Mouse (Mus musculus) bone marrow, adult 2 months (tissue): ENCODE results near the gene Mettl8. TPM values are rescaled to one million over a fixed set of nuclear protein-coding genes. Genes with fewer than 3 reads are reported as not detected.

Experiments
- H3K27ac ChIP-seq: fragments of 200-500 bp; 2 replicates; pipeline ENCODE4 v1.5.1; 2012; ENCODE audit warnings: low read depth, mild to moderate bottlenecking, control low read depth, inconsistent platforms, low read length; ENCODE audit not compliant: control insufficient read depth, poor library complexity, insufficient read depth
- H3K4me1 ChIP-seq: fragments of 200-500 bp; 2 replicates; pipeline ENCODE4 v1.6.1; 2011; ENCODE audit warnings: low read length; ENCODE audit not compliant: control insufficient read depth, insufficient read depth
- H3K4me3 ChIP-seq: fragments of 200-500 bp; replicated peaks from 2 replicates; pipeline ENCODE3; 2011; ENCODE audit warnings: mild to moderate bottlenecking, low read depth, low read length, control low read depth; ENCODE audit not compliant: control insufficient read depth
- CTCF ChIP-seq: fragments of 200-500 bp; IDR thresholded peaks from 2 replicates; pipeline ENCODE4 v1.5.1; 2011; ENCODE audit warnings: low read length, control low read depth; ENCODE audit not compliant: control insufficient read depth, insufficient read depth
- POLR2A ChIP-seq: fragments of 200-500 bp; IDR thresholded peaks from 2 replicates; pipeline ENCODE4 v1.6.1; 2011; ENCODE audit warnings: low read depth, mild to moderate bottlenecking, control low read depth, low read length, borderline replicate concordance; ENCODE audit not compliant: control insufficient read depth
- WGBS: fragments of 180-500 bp; shearing (Covaris S2); methylation state at CpG from one replicate; pipeline ENCODE4 v1.1.7; 2018; 5-methylcytosine and 5-hydroxymethylcytosine counted together
- polyA plus RNA-seq: library from polyadenylated mRNA; stranded (reverse); fragments of >200 nt; gene quantifications from 2 replicates; pipeline ENCODE4 v1.2.4, GENCODE M21; 2011; ENCODE audit warnings: low replicate concordance; ENCODE audit not compliant: missing spikeins, insufficient read depth, insufficient read length

The Mettl8 gene
- polyA plus RNA-seq, 1 experiment: 25.7 TPM

DNA sequence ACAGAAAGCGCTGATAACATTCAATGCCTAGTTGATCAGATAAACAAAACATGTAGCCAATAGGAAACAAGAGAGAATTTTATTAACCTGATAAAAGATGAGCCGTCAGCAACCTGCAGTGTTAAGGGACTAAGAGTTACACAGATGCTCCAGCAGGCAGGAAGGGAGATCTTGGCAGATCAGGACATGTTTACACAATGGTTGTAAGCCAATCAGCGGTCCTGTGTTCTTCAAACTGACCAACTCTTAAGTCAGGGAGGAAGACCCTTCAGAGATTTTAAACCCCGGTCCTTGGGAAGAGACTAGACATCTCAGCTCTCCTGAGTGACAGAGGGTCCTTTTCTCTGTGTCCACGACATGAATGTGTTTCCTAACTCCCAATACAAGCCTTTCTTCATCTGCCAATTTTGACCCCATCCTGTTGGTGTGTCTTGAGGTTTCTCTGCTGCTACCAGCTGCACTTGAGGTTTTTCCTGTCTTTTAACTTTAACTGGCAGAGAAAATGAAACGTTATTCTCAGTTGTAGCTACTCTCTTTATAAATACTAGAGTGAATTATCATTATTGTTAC lies 8.5 kb downstream of the Mettl8 start:
- Histone ChIP-seq H3K4me1 (no peaks in the 10 kb centered on the region; the same call in 1 of the 2 replicates), H3K27ac (no peak overlapping the region), H3K4me3 (no peak overlapping the region)
- TF ChIP-seq POLR2A: no peak
- no peak for TF ChIP-seq CTCF
- WGBS: 29% methylated on average over 6 of the region's 6 CpGs

DNA sequence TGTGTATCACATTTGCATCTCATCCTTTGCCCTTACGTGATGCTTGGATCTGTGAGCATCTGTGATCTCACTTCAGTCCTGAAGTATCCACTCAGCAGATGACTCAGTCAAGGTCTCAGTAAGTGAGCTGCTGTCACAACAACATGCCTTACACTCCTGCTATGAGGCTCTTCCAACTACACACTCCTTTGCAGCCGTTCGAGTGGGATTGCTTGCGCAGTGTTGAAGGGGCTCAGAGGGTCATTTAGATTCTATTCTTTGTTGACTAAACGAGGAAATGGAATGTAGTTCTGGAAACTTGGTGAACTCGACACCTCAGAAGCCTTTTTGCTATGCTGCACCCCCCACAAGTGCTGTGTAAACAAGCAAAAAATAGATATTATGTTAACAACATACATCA lies 9.2 kb downstream of the Mettl8 start:
- WGBS: 82% methylated on average over 6 of the region's 6 CpGs
- no peak overlapping the region for H3K27ac ChIP-seq
- no peaks in the 10 kb centered on the region; the same call in 1 of the 2 replicates for H3K4me1 ChIP-seq
- no peak overlapping the region for H3K4me3 ChIP-seq
- TF ChIP-seq CTCF (no peak), POLR2A (no peak)

DNA sequence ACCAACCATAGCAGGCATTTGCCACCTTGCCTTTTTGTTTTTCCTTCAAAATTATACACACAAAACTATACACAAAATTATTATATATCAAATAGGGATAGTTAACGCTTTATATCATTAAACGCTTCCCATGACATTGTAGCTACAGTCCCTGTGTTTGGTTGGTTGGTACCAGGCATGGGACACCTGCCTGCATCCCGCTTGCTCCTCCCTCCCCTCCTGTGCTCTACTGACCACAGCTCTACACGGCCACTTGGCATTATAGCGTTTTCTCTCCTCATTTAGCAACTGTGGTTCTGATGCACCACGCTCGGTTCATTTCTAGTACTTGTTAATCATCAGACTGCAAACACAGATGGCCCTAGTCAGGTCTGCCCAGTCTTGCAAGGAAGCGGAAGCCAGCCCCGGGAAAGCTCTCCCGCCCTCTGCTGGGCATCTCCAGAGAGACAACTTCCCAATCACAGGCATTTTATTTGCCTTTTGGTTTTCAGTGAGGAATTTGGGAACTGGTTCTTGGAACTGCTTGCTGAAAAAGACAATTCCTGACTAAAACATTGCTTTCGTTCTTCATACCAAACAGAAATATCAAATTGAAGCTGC lies 15.8 kb downstream of the Mettl8 start:
- H3K4me3 ChIP-seq: no peak overlapping the region

DNA sequence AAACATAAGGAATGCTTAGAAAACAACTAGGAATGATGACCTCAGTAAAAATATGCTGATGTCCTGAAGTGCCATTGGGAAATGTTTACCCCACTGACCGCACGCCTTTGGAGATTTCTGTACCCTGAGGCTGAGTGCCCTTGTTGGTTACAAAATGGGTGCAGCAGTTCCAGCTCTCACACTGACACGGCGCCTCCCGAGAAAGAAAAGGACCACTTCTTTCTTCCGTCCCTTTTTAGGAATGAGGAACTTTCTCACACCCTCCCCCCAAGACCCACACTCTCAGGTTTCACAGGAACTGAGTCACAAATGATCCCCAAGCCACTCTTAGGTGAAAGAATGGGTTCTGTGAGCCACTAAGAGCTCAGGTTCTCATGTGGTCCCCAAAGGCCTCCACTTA lies 17.9 kb downstream of the Mettl8 start:
- Histone ChIP-seq H3K27ac (no peak overlapping the region), H3K4me1 (peaks cover 2% of the 10 kb centered on the region), H3K4me3 (no peak overlapping the region)
- no peak for TF ChIP-seq POLR2A
- TF ChIP-seq CTCF: no peak
- 36% methylated on average over 6 of the region's 6 CpGs for WGBS

More for the DNA sequence above, 15.8 kb downstream of the Mettl8 start:
- WGBS: 45% methylated on average over 11 of the region's 11 CpGs
- TF ChIP-seq POLR2A: no peak
- peak; percentile 66 for TF ChIP-seq CTCF
- H3K4me1 ChIP-seq: peaks cover 2% of the 10 kb centered on the region
- no peak overlapping the region for H3K27ac ChIP-seq

DNA sequence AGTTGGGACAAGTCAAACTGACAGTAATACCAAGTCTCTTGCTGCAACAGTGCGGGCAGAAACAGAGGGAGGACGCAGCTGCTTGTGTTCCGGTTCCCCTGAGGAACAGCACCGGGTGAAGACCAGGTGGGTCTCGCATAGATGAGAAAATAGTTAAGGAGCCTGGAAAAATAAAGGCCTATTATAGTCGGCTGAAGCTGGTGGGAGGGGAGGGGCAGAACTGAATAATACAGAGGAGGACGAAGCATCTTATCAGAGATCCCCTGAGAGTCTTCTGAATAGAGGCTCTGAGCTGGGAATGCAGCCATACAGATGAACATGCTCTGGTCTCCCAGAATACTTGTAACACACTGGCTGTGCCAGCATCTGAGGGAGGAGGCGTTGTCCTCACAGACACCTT lies 21.4 kb downstream of the Mettl8 start:
- H3K4me3 ChIP-seq: no peak overlapping the region
- no peaks in the 10 kb centered on the region; the same call in 1 of the 2 replicates for H3K4me1 ChIP-seq
- 73% methylated on average over 8 of the region's 8 CpGs for WGBS
- no peak overlapping the region for H3K27ac ChIP-seq
- TF ChIP-seq POLR2A (no peak), CTCF (no peak)

DNA sequence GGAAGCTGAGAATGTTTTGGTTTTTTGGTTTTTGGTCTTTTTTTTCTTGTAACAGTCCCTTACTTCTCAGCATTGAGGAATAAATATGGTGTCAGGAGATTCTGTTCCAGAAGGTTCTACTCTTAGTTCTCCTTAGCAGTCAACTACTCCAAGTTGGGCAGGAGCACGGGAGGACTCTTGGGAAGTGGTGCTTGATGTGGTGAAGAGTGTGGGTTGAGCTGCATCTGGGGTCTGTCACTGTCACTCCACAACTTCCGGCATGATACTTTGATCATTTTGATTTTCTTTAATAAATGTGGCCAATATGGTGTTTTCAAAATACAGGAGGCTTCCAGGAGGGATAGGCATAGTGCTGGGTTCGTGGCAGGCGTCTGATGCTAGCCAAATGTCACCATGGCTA lies 22.4 kb downstream of the Mettl8 start:
- TF ChIP-seq CTCF (no peak), POLR2A (no peak)
- 83% methylated on average over 4 of the region's 4 CpGs for WGBS
- no peak overlapping the region for H3K27ac ChIP-seq
- no peak overlapping the region for H3K4me3 ChIP-seq
- no peaks in the 10 kb centered on the region; the same call in 1 of the 2 replicates for H3K4me1 ChIP-seq

DNA sequence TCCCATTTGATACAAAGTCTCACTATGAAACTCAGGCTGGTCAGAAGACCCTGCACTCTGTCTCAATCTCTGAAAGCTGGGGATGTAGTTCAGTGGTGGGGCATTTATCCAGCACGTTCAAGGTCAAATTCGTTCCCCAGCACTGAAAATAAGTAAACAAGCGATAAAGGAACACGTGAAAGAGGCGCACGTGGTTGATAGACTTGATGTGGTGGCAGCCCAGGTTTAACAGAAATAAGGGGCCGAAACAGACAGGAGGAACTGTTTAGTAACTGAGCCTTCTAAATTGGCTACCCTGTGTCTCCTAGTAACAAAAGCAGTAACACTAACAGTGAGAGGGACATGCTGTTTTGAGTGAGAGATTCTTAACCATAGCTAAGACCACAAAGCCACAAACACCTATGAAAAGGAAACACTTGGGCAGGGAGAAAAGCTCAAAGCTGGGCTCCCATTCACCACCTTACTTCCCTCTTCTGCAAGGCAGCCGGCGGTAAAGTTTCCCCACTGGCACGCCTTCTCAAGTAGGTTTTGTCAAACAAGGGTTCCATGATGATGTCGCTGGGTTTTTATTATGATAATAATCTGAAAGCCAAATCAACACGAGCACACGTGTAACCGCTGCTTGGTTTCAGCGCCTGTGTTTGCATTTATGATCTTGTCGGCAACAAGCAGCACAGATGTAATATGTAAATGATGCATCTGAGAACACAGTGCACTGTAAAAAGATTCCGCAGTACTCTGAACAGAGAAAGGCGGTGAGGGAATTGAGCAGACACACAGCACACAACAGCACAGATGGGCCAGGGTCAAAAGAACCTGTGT lies 23.2 kb downstream of the Mettl8 start:
- TF ChIP-seq POLR2A (no peak), CTCF (no peak)
- no peak overlapping the region for H3K4me3 ChIP-seq
- no peak overlapping the region for H3K27ac ChIP-seq
- WGBS: 11% methylated on average over 18 of the region's 18 CpGs
- H3K4me1 ChIP-seq: no peaks in the 10 kb centered on the region; the same call in 1 of the 2 replicates

DNA sequence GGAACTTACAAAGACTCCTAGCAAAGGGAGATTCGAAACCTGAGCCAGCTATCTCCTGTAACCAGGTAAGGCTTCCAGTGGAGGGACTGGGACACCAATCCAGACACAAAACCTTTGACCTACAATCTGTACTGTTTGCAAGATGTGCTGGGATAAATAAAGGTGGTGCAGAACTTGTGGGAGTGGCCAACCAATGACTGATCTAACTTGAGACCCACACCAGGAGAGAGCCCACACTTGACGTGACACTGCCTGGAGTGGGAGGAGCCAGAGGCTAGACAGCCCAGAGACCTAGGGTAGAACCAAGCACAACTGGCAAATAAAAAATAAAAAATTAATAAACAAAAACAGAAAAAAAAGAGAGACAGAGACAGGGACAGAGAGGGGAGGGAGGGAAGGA lies 24.7 kb downstream of the Mettl8 start:
- Histone ChIP-seq H3K4me3 (no peak overlapping the region), H3K4me1 (no peaks in the 10 kb centered on the region; the same call in 1 of the 2 replicates), H3K27ac (no peak overlapping the region)
- WGBS: 73% methylated on average over 2 of the region's 2 CpGs
- no peak for TF ChIP-seq POLR2A
- no peak for TF ChIP-seq CTCF
